Comparison of ENCODE assay signal across 11 mouse cellular contexts in the genomic region with DNA sequence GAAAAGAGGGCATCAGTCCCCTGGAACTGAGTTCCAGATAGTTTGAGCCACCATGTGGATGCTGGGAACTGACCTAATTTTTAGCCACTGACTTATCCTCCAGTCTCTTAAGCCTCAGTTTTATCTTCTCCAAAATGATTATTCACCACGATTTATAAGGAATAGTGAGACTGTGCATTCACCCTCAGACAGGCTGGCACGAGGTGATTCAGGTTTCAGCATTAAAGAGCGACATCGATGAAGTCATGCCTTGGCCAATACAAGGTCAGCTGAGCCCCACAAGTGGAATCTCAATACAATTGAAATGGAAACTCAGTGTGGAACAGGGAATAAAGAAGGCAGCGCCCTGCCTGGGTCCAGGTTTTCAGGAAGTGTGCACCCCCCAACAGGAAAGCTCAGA.
"Had no signal": no experiment of that assay in that cellular context is flagged by ENCODE, and none has a peak within 500 bp of the region (broad histone marks: within the 10 kb centered on the region; RNA-seq: fewer than 3 reads in every experiment).

No protein-coding gene starts in this region.

- DNase-seq: cerebellum, postnatal 36 days; embryo, embryonic 11 days; forebrain, postnatal 0 days; gastrocnemius, adult 2 months; gastrocnemius, postnatal 10 days; gastrocnemius, postnatal 14 days; gastrocnemius, postnatal 25 days; gastrocnemius, postnatal 36 days; heart, adult 11 months; heart, adult 18-20 months; heart, adult 2 months had no signal
